Mouse (Mus musculus): ENCODE data around the gene Usp28.

The Usp28 gene

DNA sequence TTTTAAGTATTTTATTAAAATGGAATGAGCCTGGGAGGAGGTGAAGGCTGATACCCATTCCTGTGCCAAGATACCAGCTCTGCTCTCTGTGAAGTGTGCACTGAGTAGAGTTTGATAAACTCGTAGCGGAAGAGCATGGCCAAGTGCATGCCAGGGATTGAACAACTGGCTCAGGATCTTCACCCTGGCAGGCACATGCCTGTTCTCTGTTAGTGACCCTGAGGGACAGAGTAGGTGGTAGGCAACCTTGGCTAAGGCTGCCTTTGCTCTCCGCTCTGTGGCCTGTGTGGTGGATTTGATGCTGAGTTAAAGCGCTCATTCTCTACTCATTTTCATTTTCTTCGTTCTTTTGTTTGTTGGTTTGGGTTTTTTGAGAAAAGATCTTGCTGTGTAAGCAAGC is 36.1 kb downstream of the Usp28 start:
- DNase-seq (ENCODE audit: low read depth, low spot score): no peak

DNA sequence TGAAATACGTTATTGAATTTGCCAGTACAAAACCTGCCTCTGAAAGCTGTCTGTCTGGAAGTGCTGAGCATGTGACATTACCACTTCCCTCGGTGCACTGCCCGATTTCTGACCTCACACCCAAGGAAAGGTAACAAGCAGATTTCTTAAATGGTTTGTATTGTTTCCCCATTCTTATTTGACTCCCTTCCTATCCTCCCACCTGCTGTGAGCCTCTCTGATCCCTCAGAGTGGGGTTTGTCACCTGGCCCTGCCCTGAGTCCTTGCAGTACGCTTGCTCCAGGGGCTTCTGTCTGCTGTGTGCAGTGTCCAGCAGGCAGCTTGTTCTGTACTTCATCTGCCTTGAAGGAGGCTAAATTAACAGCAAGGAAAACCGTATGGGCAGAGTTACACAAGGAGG is 38.8 kb downstream of the Usp28 start:
- no peak for DNase-seq (ENCODE audit: low read depth, low spot score)

DNA sequence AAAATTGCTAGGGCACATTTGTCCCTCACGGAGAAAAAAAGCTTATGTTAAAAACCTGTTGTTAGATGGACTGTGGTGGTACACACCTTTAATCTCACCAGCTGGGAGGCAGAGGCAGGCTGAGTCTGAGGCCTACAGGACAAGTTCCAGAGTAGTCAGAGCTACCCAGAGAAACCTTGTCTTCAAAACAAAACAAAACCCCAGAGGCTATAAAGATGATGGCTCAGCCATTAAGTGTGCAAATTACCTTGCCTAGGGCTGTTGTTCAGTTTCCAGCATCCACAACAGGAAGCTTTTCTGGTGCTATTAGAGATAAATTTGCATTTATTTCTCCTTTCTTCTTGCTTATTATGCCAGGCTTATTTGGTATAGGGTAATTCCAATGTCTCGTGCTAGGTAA is 39.4 kb downstream of the Usp28 start:
- DNase-seq (ENCODE audit: low read depth, low spot score): no peak

- DNase-seq (ENCODE audit: low read depth, low spot score): no peak
Measured at GRCm38 (mm10) chr9:49034764-49035163, 49.6 kb downstream of the Usp28 start.

DNA sequence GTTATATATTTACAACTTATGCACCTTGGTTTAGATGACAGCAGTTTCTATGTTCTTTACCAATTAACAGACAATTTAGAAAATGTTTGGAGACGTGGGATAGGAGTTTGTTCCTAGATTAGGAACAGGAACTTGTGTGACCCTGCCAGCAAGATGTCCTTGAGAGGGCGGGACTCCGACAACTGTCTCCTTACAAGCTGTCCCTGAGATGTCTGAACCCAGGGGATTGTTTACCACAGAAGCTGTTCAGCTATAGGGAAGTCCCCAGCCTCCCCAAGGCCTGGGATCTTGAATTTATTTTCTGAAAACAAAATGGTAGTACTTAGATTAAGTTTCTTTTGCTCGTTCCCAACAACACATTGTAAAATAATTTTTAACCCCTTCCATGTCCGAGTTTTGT is 65.7 kb downstream of the Usp28 start:
- DNase-seq (ENCODE audit: low read depth, low spot score): no peak

DNA sequence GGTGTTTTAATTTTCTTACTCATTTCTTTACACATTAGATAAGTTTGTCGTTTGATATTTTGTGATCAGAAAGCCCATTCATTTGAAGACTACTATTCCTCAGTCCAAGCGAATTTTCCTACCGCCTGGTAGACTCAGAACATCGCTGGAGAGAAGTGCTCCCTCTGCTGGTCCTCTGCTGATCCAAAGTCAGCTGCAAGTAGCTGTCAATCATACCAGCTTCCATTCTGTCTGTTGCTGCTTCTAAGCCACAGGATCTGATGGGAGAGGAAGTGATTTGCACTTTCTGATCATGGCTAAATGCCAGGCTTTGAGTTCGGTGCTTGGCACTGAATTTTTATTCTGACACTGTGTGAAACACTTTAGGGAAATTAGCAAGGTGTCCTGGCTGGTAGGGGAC is 66.2 kb downstream of the Usp28 start:
- peak; percentile 51 for DNase-seq (ENCODE audit: low read depth, low spot score)

- DNase-seq (ENCODE audit: low read depth, low spot score): no peak
Measured at GRCm38 (mm10) chr9:49054028-49054427, 68.9 kb downstream of the Usp28 start.

GRCm38 (mm10) chr9:49055333-49056205 is 70.4 kb downstream of the Usp28 start, which contains the start of gene Zw10:
Gene Zw10 (plus strand): TSS chr9:49055613.
- DNase-seq (ENCODE audit: low read depth, low spot score): peak; percentile 85

GRCm38 (mm10) chr9:49076847-49077246 is 91.7 kb downstream of the Usp28 start:
- no peak for DNase-seq (ENCODE audit: low read depth, low spot score)

DNA sequence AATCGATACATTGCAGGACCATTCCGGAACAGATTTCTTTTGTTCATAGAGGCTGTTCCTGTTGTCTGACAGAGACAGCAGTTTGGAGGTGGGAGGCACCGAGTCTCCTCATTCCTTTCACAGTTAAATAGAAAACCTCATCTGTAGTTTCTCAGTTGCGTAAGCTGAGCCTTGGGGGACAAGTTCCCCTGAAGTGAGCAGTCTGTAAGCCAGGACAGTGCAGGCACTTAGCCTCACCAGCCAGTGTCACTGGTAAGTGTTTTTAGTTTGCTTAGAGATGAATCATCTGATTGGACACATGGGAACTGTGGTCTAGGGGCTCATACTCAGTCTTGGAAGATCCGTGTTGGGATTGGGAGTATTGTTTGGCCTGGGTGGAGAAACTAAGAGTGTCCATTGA is 95.9 kb downstream of the Usp28 start, which contains the start of gene Tmprss5:
Tmprss5 (plus strand) TSS at position 154 of the 400 bp plus-strand sequence.
- DNase-seq (ENCODE audit: low read depth, low spot score): no peak

DNA sequence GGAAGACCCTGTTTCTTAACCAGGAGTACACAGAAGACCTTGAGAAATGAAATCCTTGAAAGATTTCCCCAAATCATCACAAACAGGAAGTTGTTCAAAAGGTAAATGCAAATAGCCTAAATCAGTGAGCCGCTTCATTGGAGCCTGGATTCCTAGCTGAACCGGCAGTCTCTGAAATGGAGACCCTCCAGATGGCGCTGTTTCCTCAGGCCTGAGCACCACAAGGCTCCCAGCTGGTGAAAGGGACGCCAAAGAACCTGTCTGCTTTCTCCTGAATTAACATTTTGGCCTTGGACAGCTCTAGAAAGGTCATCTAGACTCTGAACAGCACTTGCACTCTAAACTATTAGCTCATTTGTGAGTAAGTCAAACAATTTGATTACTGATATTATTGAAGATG is 96.4 kb downstream of the Usp28 start:
- DNase-seq (ENCODE audit: low read depth, low spot score): peak; percentile 58

- DNase-seq (ENCODE audit: low read depth, low spot score): no peak
Measured at GRCm38 (mm10) chr9:49087317-49087716, 102.1 kb downstream of the Usp28 start.

Measured in retina, postnatal 7 days (tissue).